11 mouse cellular contexts compared by ENCODE assay signal in genomic region chr6:112973786-112974720, GRCm38 (mm10). TPM values are rescaled to one million over a fixed set of nuclear protein-coding genes. Genes with fewer than 3 reads are reported as not detected.
DNase-seq lines count a peak whose midpoint lies in the region; ATAC-seq and TF ChIP-seq lines count a peak whose summit lies in the region.
"Had no signal": no experiment of that assay in that cellular context is flagged by ENCODE, and none has a peak within 500 bp of the region (broad histone marks: within the 10 kb centered on the region; RNA-seq: fewer than 3 reads in every experiment).

No protein-coding gene starts in this region.

- 0 out of 2 replicates have a peak overlapping the region, but pooled peaks have one; percentile 3 for H3K4me2 ChIP-seq in forebrain, embryonic 11.5 days (ENCODE audit: low read depth, low read length, severe bottlenecking)
- no peak overlapping the region for H3K4me2 ChIP-seq in limb, embryonic 14.5 days (replicated peaks; ENCODE audit: low read depth, low read length, severe bottlenecking)
- H3K4me2 ChIP-seq: liver, embryonic 15.5 days had no signal

- TF ChIP-seq EP300 in ES-Bruce4 (IDR thresholded peaks at IDR 0.05; ENCODE audit: insufficient read depth, low read depth, low read length) = no peak

- H3K9ac ChIP-seq in ES-Bruce4 (ENCODE audit: low read depth, poor library complexity, severe bottlenecking) = no peak overlapping the region
- peak overlapping the region; percentile 31; the same call in 1 of the 2 replicates for H3K9ac ChIP-seq in forebrain, embryonic 11.5 days (ENCODE audit: low read length)
- peak overlapping the region; percentile 8; the same call in 1 of the 2 replicates for H3K9ac ChIP-seq in limb, embryonic 14.5 days (ENCODE audit: low read depth, low read length, severe bottlenecking)
- H3K9ac ChIP-seq: liver, embryonic 15.5 days had no signal

- TF ChIP-seq POLR2A in ES-Bruce4 (IDR thresholded peaks at IDR 0.05; ENCODE audit: insufficient read depth, low read length) = no peak
- no peak for TF ChIP-seq POLR2A in limb, embryonic 14.5 days (IDR thresholded peaks at IDR 0.05; ENCODE audit: borderline replicate concordance, extremely low read depth, insufficient read depth, insufficient read length)

- no peaks in the 10 kb centered on the region for H3K36me3 ChIP-seq in ES-Bruce4 (ENCODE audit: control insufficient read depth, insufficient read depth, low read length, poor library complexity, severe bottlenecking)
- no peaks in the 10 kb centered on the region for H3K36me3 ChIP-seq in forebrain, embryonic 11.5 days (ENCODE audit: control insufficient read depth, insufficient read depth, low read length)
- H3K36me3 ChIP-seq in limb, embryonic 14.5 days (ENCODE audit: control insufficient read depth, insufficient read depth, low read length) = no peaks in the 10 kb centered on the region
- H3K36me3 ChIP-seq: liver, embryonic 15.5 days had no signal

- H3K27me3 ChIP-seq in ES-Bruce4 (ENCODE audit: control insufficient read depth, insufficient read depth, low read length, poor library complexity, severe bottlenecking) = no peaks in the 10 kb centered on the region
- no peaks in the 10 kb centered on the region for H3K27me3 ChIP-seq in forebrain, embryonic 11.5 days (ENCODE audit: control insufficient read depth, insufficient read depth, low read length)
- H3K27me3 ChIP-seq in limb, embryonic 14.5 days (ENCODE audit: control insufficient read depth, insufficient read depth, low read length) = no peaks in the 10 kb centered on the region
- H3K27me3 ChIP-seq: liver, embryonic 15.5 days had no signal

- no peak for TF ChIP-seq CTCF in ES-Bruce4 (IDR thresholded peaks at IDR 0.05; ENCODE audit: low read depth, low read length)

- 0 out of 2 replicates have a peak, but pooled peaks have one; percentile 1 for ATAC-seq in forebrain, embryonic 11.5 days (replicated peaks; ENCODE audit: low FRiP score)
- ATAC-seq in limb, embryonic 14.5 days (ENCODE audit: low FRiP score, low read depth) = peak; percentile 41; the same call in 1 of the 2 replicates

- intact Hi-C loops in heart, postnatal 36 days (cut with DNase I) = no loop called here

- WGBS in forebrain, embryonic 11.5 days = 45% methylated on average over 19 of the region's 19 CpGs
- 79% methylated on average over 19 of the region's 19 CpGs for WGBS in limb, embryonic 14.5 days

- H3K4me3 ChIP-seq in ES-Bruce4 (ENCODE audit: low read depth, low read length) = peak overlapping the region; percentile 19; the same call in 1 of the 2 replicates
- no peak overlapping the region for H3K4me3 ChIP-seq in forebrain, embryonic 11.5 days (ENCODE audit: low read depth, low read length)
- no peak overlapping the region for H3K4me3 ChIP-seq in limb, embryonic 14.5 days (replicated peaks; ENCODE audit: low read length)
- H3K4me3 ChIP-seq: heart, adult 2 months; liver, embryonic 15.5 days had no signal

- peak; percentile 59 for DNase-seq in 3134 (ENCODE audit: extremely low read depth, insufficient read length, low spot score)
- no peak for DNase-seq in forebrain, embryonic 11.5 days (ENCODE audit: low spot score)
- peak; percentile 15 for DNase-seq in limb, embryonic 14.5 days (ENCODE audit: low spot score)
- DNase-seq in kidney, adult 8-10 months = no peak
- no peak for DNase-seq in kidney, postnatal 10 days
- no peak for DNase-seq in heart, postnatal 36 days
- no peak for DNase-seq in lung, postnatal 4 days
- DNase-seq: cerebellum, postnatal 25 days; heart, adult 2 months had no signal

- H3K9me3 ChIP-seq in ES-Bruce4 (replicated peaks; ENCODE audit: control insufficient read depth, insufficient read depth, low read length, poor library complexity, severe bottlenecking) = no peaks in the 10 kb centered on the region
- H3K9me3 ChIP-seq in forebrain, embryonic 11.5 days (ENCODE audit: control insufficient read depth, low read length) = no peaks in the 10 kb centered on the region
- no peaks in the 10 kb centered on the region for H3K9me3 ChIP-seq in limb, embryonic 14.5 days (ENCODE audit: control insufficient read depth, low read length)
- H3K9me3 ChIP-seq: liver, embryonic 15.5 days had no signal

- H3K27ac ChIP-seq in ES-Bruce4 (ENCODE audit: insufficient read depth, low read length) = no peak overlapping the region
- H3K27ac ChIP-seq in forebrain, embryonic 11.5 days (ENCODE audit: low read depth, low read length) = peak overlapping the region; percentile 96
- peak overlapping the region; percentile 22; the same call in 1 of the 2 replicates for H3K27ac ChIP-seq in limb, embryonic 14.5 days (replicated peaks; ENCODE audit: low read depth, low read length)
- H3K27ac ChIP-seq: heart, adult 2 months; liver, embryonic 15.5 days had no signal

- no peaks in the 10 kb centered on the region for H3K4me1 ChIP-seq in ES-Bruce4 (ENCODE audit: control insufficient read depth, insufficient read depth, low read length)
- H3K4me1 ChIP-seq in forebrain, embryonic 11.5 days (replicated peaks; ENCODE audit: control insufficient read depth, insufficient read depth, low read length) = peaks cover 41% of the 10 kb centered on the region
- peaks cover 31% of the 10 kb centered on the region for H3K4me1 ChIP-seq in limb, embryonic 14.5 days (ENCODE audit: control insufficient read depth, insufficient read depth, low read length)

RNA-seq across cellular contexts. Expression of gene Srgap3, which starts 27.0 kb away (rescaled TPM):
- 7.0 TPM in 2 replicates for polyA plus RNA-seq in ES-Bruce4 (2011; ENCODE audit: insufficient read depth, insufficient read length, low read depth, missing spikeins)
- 37.8 and 38.5 TPM in 2 replicates for polyA plus RNA-seq in forebrain, embryonic 11.5 days (2014; fragmentation: Nextera tagmentation; extraction: Ambion mirVana)
- polyA plus RNA-seq in limb, embryonic 14.5 days (2012; rRNA removed) = 14.3 and 15.9 TPM in 2 replicates
- polyA plus RNA-seq in limb, embryonic 14.5 days (2014; fragmentation: Nextera tagmentation; extraction: Ambion mirVana) = 8.4 and 8.9 TPM in 2 replicates
- 1 to 10 TPM in 1 of 2 experiments, under 1 TPM in 1; 0.81 to 1.0 TPM for total RNA-seq in heart, postnatal 36 days (2021)

Comparison
In these comparisons a context has a peak if more than half of its experiments do, and no peak if none do; other contexts are left out.
1. DNase-seq: peak in 3134 (single experiment) and limb, embryonic 14.5 days (single experiment); none in forebrain, embryonic 11.5 days (single experiment), kidney, adult 8-10 months (0 of 2), kidney, postnatal 10 days (single experiment), heart, postnatal 36 days (0 of 2) and lung, postnatal 4 days (0 of 2).